Mouse (Mus musculus): ENCODE measurements around the gene Dnajc7.

DNA sequence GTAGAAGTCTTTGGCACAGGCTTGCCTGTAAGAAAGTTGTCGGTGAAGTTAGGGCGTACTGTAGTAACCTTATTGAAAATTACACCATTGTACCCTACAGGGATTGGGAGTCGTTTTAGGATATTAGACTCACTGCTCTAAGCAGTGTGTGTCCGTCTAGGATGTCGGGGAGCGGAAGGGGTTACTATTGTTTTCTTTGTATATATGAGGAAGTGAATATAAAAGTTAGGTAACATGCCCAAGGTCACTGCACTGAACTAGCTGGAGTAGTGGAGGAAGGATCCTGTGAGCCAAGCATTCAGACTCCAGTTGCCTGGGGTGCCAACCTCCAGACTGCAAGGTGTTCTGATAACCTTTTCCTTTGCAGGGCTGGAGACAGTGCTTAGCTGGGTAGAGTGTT lies 73.0 kb downstream of the Dnajc7 start:
- TF ChIP-seq CTCF (IDR thresholded peaks at IDR 0.05; ENCODE audit: borderline replicate concordance, insufficient read depth, low read length) (no peak), POLR2A (IDR thresholded peaks at IDR 0.05; ENCODE audit: low read depth, low read length) (no peak)

Measured in embryonic fibroblast, embryonic 13.5 days (primary cell).